In the genomic region with DNA sequence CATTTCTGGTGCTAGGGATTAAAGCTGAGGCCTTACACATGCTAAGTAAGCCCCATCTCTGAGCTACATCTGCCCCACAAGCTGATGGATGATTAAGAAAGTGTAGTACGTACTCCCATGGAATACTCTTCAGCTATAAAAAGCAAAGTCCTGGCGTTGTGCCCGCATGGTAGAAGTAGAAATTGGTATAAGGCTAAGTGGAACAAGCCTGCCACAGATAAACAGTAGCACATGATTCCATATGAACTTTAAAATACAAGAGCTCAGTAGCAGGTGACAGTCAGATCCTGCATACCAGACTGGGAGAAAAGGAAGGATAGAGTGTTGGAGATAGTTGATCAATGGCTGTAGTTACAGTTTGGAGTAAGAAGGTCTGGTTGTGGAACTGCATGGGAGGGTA, we compare ENCODE assay signal across 26 mouse cellular contexts. TPM values are rescaled to one million over a fixed set of nuclear protein-coding genes. Genes with fewer than 3 reads are reported as not detected.
DNase-seq lines count a peak whose midpoint lies in the region; ATAC-seq lines count a peak whose summit lies in the region.
"Had no signal": no experiment of that assay in that cellular context is flagged by ENCODE, and none has a peak within 500 bp of the region (broad histone marks: within the 10 kb centered on the region; RNA-seq: fewer than 3 reads in every experiment).

No protein-coding gene starts in this region.

- H3K4me3 ChIP-seq in forebrain, embryonic 11.5 days (ENCODE audit: low read depth, low read length), result no peak overlapping the region
- no peak overlapping the region for H3K4me3 ChIP-seq in forebrain, embryonic 16.5 days (replicated peaks; ENCODE audit: low read length)
- H3K4me3 ChIP-seq in heart, embryonic 14.5 days (ENCODE audit: control insufficient read depth in 1 of 2, insufficient read depth in 1 of 2, low read depth in 1 of 2, low read length in 2 of 2), result no peak overlapping the region
- no peak overlapping the region for H3K4me3 ChIP-seq in heart, embryonic 16.5 days (ENCODE audit: low read length)
- H3K4me3 ChIP-seq: embryonic facial prominence, embryonic 13.5 days; embryonic facial prominence, embryonic 15.5 days; erythroblast, embryonic 14.5 days; forebrain, embryonic 10.5 days; forebrain, embryonic 13.5 days; forebrain, embryonic 15.5 days had no signal

- peaks cover 4% of the 10 kb centered on the region; the same call in 1 of the 2 replicates for H3K36me3 ChIP-seq in forebrain, embryonic 11.5 days (ENCODE audit: control insufficient read depth, insufficient read depth, low read length)
- H3K36me3 ChIP-seq in forebrain, embryonic 16.5 days (ENCODE audit: control insufficient read depth, insufficient read depth), result peaks cover 13% of the 10 kb centered on the region
- H3K36me3 ChIP-seq in heart, embryonic 14.5 days (ENCODE audit: control insufficient read depth, insufficient read depth, low read length), result peaks cover 55% of the 10 kb centered on the region
- peaks cover 26% of the 10 kb centered on the region for H3K36me3 ChIP-seq in heart, embryonic 16.5 days (ENCODE audit: control insufficient read depth, insufficient read depth)

- no peak overlapping the region for H3K9ac ChIP-seq in forebrain, embryonic 11.5 days (ENCODE audit: low read length)
- no peak overlapping the region for H3K9ac ChIP-seq in forebrain, embryonic 16.5 days (replicated peaks; ENCODE audit: low read depth, low read length)
- H3K9ac ChIP-seq in heart, embryonic 14.5 days (ENCODE audit: low read length), result no peak overlapping the region
- H3K9ac ChIP-seq in heart, embryonic 16.5 days (ENCODE audit: low read length), result no peak overlapping the region
- H3K9ac ChIP-seq: embryonic facial prominence, embryonic 13.5 days; embryonic facial prominence, embryonic 15.5 days; forebrain, embryonic 13.5 days; forebrain, embryonic 15.5 days had no signal

- no peaks in the 10 kb centered on the region for H3K4me1 ChIP-seq in forebrain, embryonic 11.5 days (replicated peaks; ENCODE audit: control insufficient read depth, insufficient read depth, low read length)
- H3K4me1 ChIP-seq in forebrain, embryonic 16.5 days (replicated peaks; ENCODE audit: control insufficient read depth, insufficient read depth, low read length), result no peaks in the 10 kb centered on the region
- peaks cover 0 to 13% of the 10 kb centered on the region in 2 experiments; a peak in 2 of 4 replicates for H3K4me1 ChIP-seq in heart, embryonic 14.5 days (ENCODE audit: control insufficient read depth in 2 of 2, insufficient read depth in 2 of 2, low read length in 2 of 2)
- H3K4me1 ChIP-seq in heart, embryonic 16.5 days (ENCODE audit: control insufficient read depth, insufficient read depth, low read length), result peaks cover 5% of the 10 kb centered on the region
- H3K4me1 ChIP-seq: embryonic facial prominence, embryonic 13.5 days; embryonic facial prominence, embryonic 15.5 days; forebrain, embryonic 10.5 days; forebrain, embryonic 13.5 days; forebrain, embryonic 15.5 days had no signal

- peak; percentile 16 for DNase-seq in forebrain, embryonic 11.5 days (ENCODE audit: low spot score)
- DNase-seq in heart, postnatal 4 days, result no peak
- DNase-seq in heart, adult 11 months, result no peak
- DNase-seq: adrenal gland, adult 2 months; adrenal gland, postnatal 10 days; adrenal gland, postnatal 25 days; B cell, adult 2 months; cerebellum, adult 11 months; cerebellum, adult 18-20 months; cerebellum, adult 8-10 months; cerebellum, adult 9-11 months; cerebellum, postnatal 14 days; cerebellum, postnatal 36 days; embryo, embryonic 11 days had no signal

- H3K27me3 ChIP-seq in forebrain, embryonic 11.5 days (ENCODE audit: control insufficient read depth, insufficient read depth, low read length), result no peaks in the 10 kb centered on the region
- no peaks in the 10 kb centered on the region for H3K27me3 ChIP-seq in forebrain, embryonic 16.5 days (replicated peaks; ENCODE audit: control insufficient read depth, insufficient read depth, low read length)
- H3K27me3 ChIP-seq in heart, embryonic 14.5 days (ENCODE audit: control insufficient read depth, insufficient read depth, low read length), result no peaks in the 10 kb centered on the region
- no peaks in the 10 kb centered on the region for H3K27me3 ChIP-seq in heart, embryonic 16.5 days (ENCODE audit: control insufficient read depth, insufficient read depth, low read length)
- H3K27me3 ChIP-seq: CH12.LX; embryonic facial prominence, embryonic 13.5 days; embryonic facial prominence, embryonic 15.5 days; forebrain, embryonic 13.5 days; forebrain, embryonic 15.5 days had no signal

- H3K4me2 ChIP-seq in forebrain, embryonic 11.5 days (ENCODE audit: low read depth, low read length, severe bottlenecking), result no peak overlapping the region
- H3K4me2 ChIP-seq in forebrain, embryonic 16.5 days (ENCODE audit: low read length), result no peak overlapping the region
- no peak overlapping the region for H3K4me2 ChIP-seq in heart, embryonic 14.5 days (ENCODE audit: low read length)
- no peak overlapping the region for H3K4me2 ChIP-seq in heart, embryonic 16.5 days (ENCODE audit: low read depth, low read length)
- H3K4me2 ChIP-seq: embryonic facial prominence, embryonic 13.5 days; embryonic facial prominence, embryonic 15.5 days; forebrain, embryonic 13.5 days; forebrain, embryonic 15.5 days had no signal

- H3K9me3 ChIP-seq in forebrain, embryonic 11.5 days (ENCODE audit: control insufficient read depth, low read length), result no peaks in the 10 kb centered on the region
- H3K9me3 ChIP-seq in forebrain, embryonic 16.5 days (ENCODE audit: control insufficient read depth, low read length), result no peaks in the 10 kb centered on the region
- H3K9me3 ChIP-seq in heart, embryonic 14.5 days (ENCODE audit: control insufficient read depth, low read length), result no peaks in the 10 kb centered on the region
- no peaks in the 10 kb centered on the region for H3K9me3 ChIP-seq in heart, embryonic 16.5 days (replicated peaks; ENCODE audit: control insufficient read depth, low read length)
- H3K9me3 ChIP-seq: embryonic facial prominence, embryonic 13.5 days; embryonic facial prominence, embryonic 15.5 days; forebrain, embryonic 10.5 days; forebrain, embryonic 13.5 days; forebrain, embryonic 15.5 days; G1E had no signal

- no peak for ATAC-seq in forebrain, embryonic 11.5 days (replicated peaks; ENCODE audit: low FRiP score)
- ATAC-seq in forebrain, embryonic 16.5 days, result no peak
- ATAC-seq in heart, embryonic 14.5 days (ENCODE audit: insufficient number of reproducible peaks, insufficient read depth, low FRiP score, low read depth), result no peak
- ATAC-seq in heart, embryonic 16.5 days (replicated peaks; ENCODE audit: extremely low read depth, insufficient read depth, low FRiP score), result peak; percentile 77; the same call in 1 of the 2 replicates
- ATAC-seq: CD4-positive, CD25-positive, alpha-beta regulatory T cell, adult 4 months; forebrain, embryonic 13.5 days; forebrain, embryonic 15.5 days had no signal

- H3K27ac ChIP-seq in forebrain, embryonic 11.5 days (ENCODE audit: low read depth, low read length), result no peak overlapping the region
- H3K27ac ChIP-seq in forebrain, embryonic 16.5 days (ENCODE audit: low read length), result no peak overlapping the region
- peak overlapping the region; percentile 33 to 41; a peak in 2 of 4 replicates for H3K27ac ChIP-seq in heart, embryonic 14.5 days (replicated peaks in 1 of 2; ENCODE audit: control insufficient read depth in 1 of 2, insufficient read depth in 1 of 2, low read depth in 2 of 2, low read length in 2 of 2)
- H3K27ac ChIP-seq in heart, embryonic 16.5 days (ENCODE audit: low read length), result peak overlapping the region; percentile 52
- H3K27ac ChIP-seq: embryonic facial prominence, embryonic 13.5 days; embryonic facial prominence, embryonic 15.5 days; forebrain, embryonic 10.5 days; forebrain, embryonic 13.5 days; forebrain, embryonic 15.5 days had no signal

- WGBS in forebrain, embryonic 11.5 days, result 98% methylated on average over 3 of the region's 3 CpGs
- WGBS in forebrain, embryonic 16.5 days, result 90% methylated on average over 3 of the region's 3 CpGs
- 30% methylated on average over 3 of the region's 3 CpGs for WGBS in heart, embryonic 14.5 days
- 60% methylated on average over 3 of the region's 3 CpGs for WGBS in heart, embryonic 16.5 days

RNA-seq across cellular contexts. Expression of gene Ncbp3, which starts 13.8 kb away (rescaled TPM):
- polyA plus RNA-seq in forebrain, embryonic 11.5 days (2014; fragmentation: Nextera tagmentation; extraction: Ambion mirVana), result 12.6 and 13.2 TPM in 2 replicates
- 9.6 and 11.1 TPM in 2 replicates for polyA plus RNA-seq in forebrain, embryonic 16.5 days (2015; fragmentation: Nextera tagmentation; extraction: Ambion mirVana)
- polyA plus RNA-seq in heart, embryonic 14.5 days (2014; fragmentation: Nextera tagmentation; extraction: Ambion mirVana), result 9.5 and 10.3 TPM in 2 replicates
- total RNA-seq in heart, postnatal 4 days (2021), result 10 to 100 TPM; 12.0 to 12.2 TPM
- 10.1 and 11.5 TPM in 2 replicates for polyA plus RNA-seq in heart, embryonic 16.5 days (2015; fragmentation: Nextera tagmentation; extraction: Ambion mirVana)

RNA-seq across cellular contexts. Expression of gene Itgae, which starts 29.0 kb away (rescaled TPM):
- polyA plus RNA-seq in forebrain, embryonic 11.5 days (2014; fragmentation: Nextera tagmentation; extraction: Ambion mirVana), result 0.36 and 0.64 TPM in 2 replicates
- polyA plus RNA-seq in forebrain, embryonic 16.5 days (2015; fragmentation: Nextera tagmentation; extraction: Ambion mirVana), result 0.14 and 0.22 TPM in 2 replicates
- 0.22 and 0.36 TPM in 2 replicates for polyA plus RNA-seq in heart, embryonic 14.5 days (2014; fragmentation: Nextera tagmentation; extraction: Ambion mirVana)
- under 1 TPM; 0.18 to 0.21 TPM for total RNA-seq in heart, postnatal 4 days (2021)
- polyA plus RNA-seq in heart, embryonic 16.5 days (2015; fragmentation: Nextera tagmentation; extraction: Ambion mirVana), result 1.4 and 2.2 TPM in 2 replicates
- polyA plus RNA-seq: erythroblast, embryonic 14.5 days had no signal

RNA-seq across cellular contexts. Expression of gene Camkk1, which starts 42.6 kb away (rescaled TPM):
- polyA plus RNA-seq in forebrain, embryonic 11.5 days (2014; fragmentation: Nextera tagmentation; extraction: Ambion mirVana), result 4.7 and 5.2 TPM in 2 replicates
- polyA plus RNA-seq in forebrain, embryonic 16.5 days (2015; fragmentation: Nextera tagmentation; extraction: Ambion mirVana), result 22.5 and 27.7 TPM in 2 replicates
- polyA plus RNA-seq in heart, embryonic 14.5 days (2014; fragmentation: Nextera tagmentation; extraction: Ambion mirVana), result 0.81 and 1.2 TPM in 2 replicates
- total RNA-seq in heart, postnatal 4 days (2021), result under 1 TPM; 0.81 to 0.97 TPM
- 3.4 and 3.7 TPM in 2 replicates for polyA plus RNA-seq in heart, embryonic 16.5 days (2015; fragmentation: Nextera tagmentation; extraction: Ambion mirVana)

Comparison
In these comparisons a context has a peak if more than half of its experiments do, and no peak if none do; other contexts are left out.
1. H3K27ac ChIP-seq: peak in heart, embryonic 14.5 days (2 of 2) and heart, embryonic 16.5 days (single experiment); none in forebrain, embryonic 11.5 days (single experiment) and forebrain, embryonic 16.5 days (single experiment).